Mouse (Mus musculus): ENCODE data around the gene Itgb7. TPM values are rescaled to one million over a fixed set of nuclear protein-coding genes. Genes with fewer than 3 reads are reported as not detected.

The Itgb7 gene
- total RNA-seq, 1 experiment from 2014 or later, result 338 TPM

- no peak for ATAC-seq (ENCODE audit: extremely low read depth, insufficient number of reproducible peaks, low FRiP score, poor library complexity, severe bottlenecking)
Measured at GRCm38 (mm10) chr15:102176571-102177316, 55.0 kb downstream of the Itgb7 start.

GRCm38 (mm10) chr15:102175736-102176319 is 55.9 kb downstream of the Itgb7 start:
- no peak for ATAC-seq (ENCODE audit: extremely low read depth, insufficient number of reproducible peaks, low FRiP score, poor library complexity, severe bottlenecking)

- no peak for ATAC-seq (ENCODE audit: extremely low read depth, insufficient number of reproducible peaks, low FRiP score, poor library complexity, severe bottlenecking)
Measured at GRCm38 (mm10) chr15:102173581-102173980, 58.2 kb downstream of the Itgb7 start.

- no peak for ATAC-seq (ENCODE audit: extremely low read depth, insufficient number of reproducible peaks, low FRiP score, poor library complexity, severe bottlenecking)
Measured at GRCm38 (mm10) chr15:102169064-102169463, 62.7 kb downstream of the Itgb7 start.

- ATAC-seq (ENCODE audit: extremely low read depth, insufficient number of reproducible peaks, low FRiP score, poor library complexity, severe bottlenecking), result no peak
Measured at GRCm38 (mm10) chr15:102167620-102168021, 64.1 kb downstream of the Itgb7 start.

Other genes with a start within 250 kb of the Itgb7 start
- gene Krt8, start 227.5 kb downstream of the Itgb7 start, total RNA-seq (2017), result not detected in 2 replicates
- 0.37 and 1.0 TPM in 2 replicates for gene Krt18, start 203.8 kb downstream of the Itgb7 start, total RNA-seq (2017)
- gene Eif4b, start 158.2 kb downstream of the Itgb7 start, total RNA-seq (2017), result 186 and 190 TPM in 2 replicates
- gene Tns2, start 131.5 kb downstream of the Itgb7 start, total RNA-seq (2017), result 0.70 TPM in 1 of 2 replicates, not detected in the other
- 47.0 and 56.1 TPM in 2 replicates for gene Spryd3, start 95.7 kb downstream of the Itgb7 start, total RNA-seq (2017)
- 4.7 and 6.5 TPM in 2 replicates for gene Igfbp6, start 87.6 kb downstream of the Itgb7 start, total RNA-seq (2017)
- gene Soat2, start 81.4 kb downstream of the Itgb7 start, total RNA-seq (2017), result 13.3 and 14.4 TPM in 2 replicates
- gene Zfp740, start 28.7 kb downstream of the Itgb7 start, total RNA-seq (2017), result 118 and 120 TPM in 2 replicates
- gene Csad, start 27.2 kb downstream of the Itgb7 start, total RNA-seq (2017), result 47.6 and 56.0 TPM in 2 replicates
- gene Rarg, start 25.6 kb upstream of the Itgb7 start, total RNA-seq (2017), result 28.2 and 38.3 TPM in 2 replicates
- 0.49 TPM in 1 of 2 replicates, not detected in the other for gene Gm9918, start 38.6 kb upstream of the Itgb7 start, total RNA-seq (2017)
- 21.6 and 22.6 TPM in 2 replicates for gene Mfsd5, start 47.5 kb upstream of the Itgb7 start, total RNA-seq (2017)
- 1.2 and 6.1 TPM in 2 replicates for gene Espl1, start 64.3 kb upstream of the Itgb7 start, total RNA-seq (2017)
- gene Pfdn5, start 94.2 kb upstream of the Itgb7 start, total RNA-seq (2017), result 495 and 562 TPM in 2 replicates
- gene Myg1, start 99.8 kb upstream of the Itgb7 start, total RNA-seq (2017), result 44.2 and 56.0 TPM in 2 replicates
- 46.0 and 50.6 TPM in 2 replicates for gene Aaas, start 118.8 kb upstream of the Itgb7 start, total RNA-seq (2017)
- not detected in 2 replicates for gene Sp7, start 135.2 kb upstream of the Itgb7 start, total RNA-seq (2017)
- 105 and 109 TPM in 2 replicates for gene Sp1, start 174.2 kb upstream of the Itgb7 start, total RNA-seq (2017)
- gene Amhr2, start 213.4 kb upstream of the Itgb7 start, total RNA-seq (2017), result 0.74 and 1.2 TPM in 2 replicates
- gene Prr13, start 227.1 kb upstream of the Itgb7 start, total RNA-seq (2017), result 272 and 296 TPM in 2 replicates
- 144 TPM in 2 replicates for gene Pcbp2, start 238.6 kb upstream of the Itgb7 start, total RNA-seq (2017)

Data from neutrophil, adult 5-6 weeks (primary cell).